Mouse (Mus musculus) right cerebral cortex, postnatal 10 days (tissue): ENCODE results near the gene Gpsm2.

ENCODE experiments used
- DNase-seq, 2 experiments: peaks; one replicate each; pipeline ENCODE4 v3.0.0; 2021; ENCODE audit warnings: low spot score in 2 of 2

Gene Gpsm2

GRCm38 (mm10) chr3:108722036-108722872, at the start of gene Gpsm2:
TSS of gene Gpsm2 (minus strand) at chr3:108722309.
- peak; percentile 98 for DNase-seq

GRCm38 (mm10) chr3:108770725-108771368, 48.7 kb upstream of the Gpsm2 start:
- DNase-seq, result peak; percentile 70 to 71

DNA sequence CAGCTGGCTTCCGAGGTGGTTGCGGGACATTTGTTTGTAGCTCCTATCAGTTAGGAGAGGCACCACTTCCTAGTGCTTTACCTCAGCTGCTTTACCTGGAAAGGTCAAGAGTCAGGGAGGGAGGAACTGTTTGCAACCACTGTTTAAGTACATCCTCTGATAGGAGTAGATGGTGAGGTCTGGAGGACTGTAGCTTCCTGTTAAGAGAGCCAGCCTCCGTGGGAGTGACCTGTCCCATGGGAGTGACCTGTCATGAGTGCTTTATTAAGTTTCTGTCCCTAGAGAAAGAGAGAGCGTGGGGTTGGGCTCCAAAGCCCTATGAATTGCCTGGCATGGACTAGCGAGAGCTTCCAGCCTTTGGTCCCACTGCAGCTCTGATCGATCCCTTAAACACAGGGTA, 47.4 kb upstream of the Gpsm2 start:
- no peak for DNase-seq

DNA sequence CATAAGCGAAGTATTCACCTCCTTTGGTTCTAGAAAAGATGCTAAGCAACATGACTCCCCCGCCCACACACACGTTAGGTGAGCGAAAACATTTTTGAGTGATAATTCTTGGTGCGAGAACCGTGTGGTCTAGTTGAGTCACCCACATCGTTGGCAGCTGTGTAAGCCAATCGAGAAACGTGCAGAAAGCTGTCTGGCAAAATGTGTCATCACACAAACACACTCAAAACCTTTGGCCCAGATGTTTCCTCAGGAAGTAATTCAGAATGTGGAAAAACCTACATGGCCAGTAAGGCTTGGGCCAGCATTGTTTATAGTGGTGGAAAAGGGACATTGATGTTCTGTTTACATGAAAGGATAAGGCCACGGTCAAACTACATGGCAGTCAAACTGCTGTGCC, 45.3 kb upstream of the Gpsm2 start:
- no peak for DNase-seq

GRCm38 (mm10) chr3:108766943-108767342, 44.8 kb upstream of the Gpsm2 start:
- no peak for DNase-seq

DNA sequence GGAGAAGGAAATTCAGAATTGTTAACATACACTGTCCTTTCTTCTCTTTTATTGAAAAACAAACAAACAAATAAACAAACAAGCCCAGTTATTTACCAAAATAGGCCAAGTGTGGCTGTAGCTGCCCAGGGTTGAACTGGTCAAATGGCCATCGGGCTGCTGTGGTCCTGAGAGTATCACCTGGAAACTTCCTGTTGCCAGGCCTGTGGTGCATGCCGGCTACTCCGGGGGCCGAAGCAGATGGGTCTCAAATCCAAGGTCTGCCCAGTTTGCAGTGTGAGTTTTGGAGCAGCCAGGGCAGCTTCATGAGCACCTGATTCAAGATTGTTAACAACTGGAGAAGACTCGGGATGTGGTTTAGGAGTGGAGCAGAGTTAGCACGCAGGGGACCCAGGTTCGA, 43.4 kb upstream of the Gpsm2 start:
- no peak for DNase-seq

DNA sequence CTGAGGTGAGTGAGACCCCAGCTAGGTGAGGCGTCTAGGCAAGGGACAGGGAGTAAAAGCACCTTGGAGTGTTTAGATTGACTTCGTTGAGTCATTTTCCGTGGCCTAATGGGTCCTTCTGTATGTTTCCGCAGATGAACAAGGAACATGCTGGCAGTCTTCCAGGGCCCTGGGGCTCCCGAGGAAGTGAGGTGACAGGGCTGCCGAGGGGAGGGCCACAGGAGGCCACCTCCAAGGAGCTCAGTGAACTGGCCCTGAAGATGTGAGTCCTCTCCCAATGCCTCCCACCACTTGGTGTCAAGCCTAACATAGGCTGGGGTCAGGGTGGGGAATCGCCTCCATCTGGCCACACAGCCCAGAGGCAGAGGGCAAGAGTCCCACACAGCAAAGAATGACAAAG, 42.9 kb upstream of the Gpsm2 start:
- no peak for DNase-seq

DNA sequence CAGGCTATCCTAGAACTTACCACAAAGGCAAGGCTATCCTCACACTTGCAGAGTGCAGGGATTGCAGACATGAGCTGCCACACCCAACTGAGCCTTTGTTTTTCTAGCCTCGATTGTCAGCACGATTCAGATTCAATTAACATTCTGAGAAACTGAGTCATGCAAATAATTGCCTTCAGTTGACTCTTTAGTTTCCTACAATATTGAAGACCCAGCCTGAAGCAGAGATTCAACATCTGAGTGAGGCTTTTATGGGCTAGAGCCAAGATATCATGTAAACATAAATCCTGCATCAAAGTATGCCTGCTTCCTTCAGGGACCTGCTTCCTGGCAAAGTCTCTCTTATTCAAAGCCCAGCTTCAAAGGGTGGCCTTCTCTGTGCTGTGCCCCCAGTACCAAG, 41.6 kb upstream of the Gpsm2 start:
- no peak for DNase-seq

GRCm38 (mm10) chr3:108762597-108763111, 40.5 kb upstream of the Gpsm2 start:
- peak; percentile 45 to 66 for DNase-seq

- DNase-seq, result no peak
Observed at GRCm38 (mm10) chr3:108759566-108760420, 37.7 kb upstream of the Gpsm2 start.

DNA sequence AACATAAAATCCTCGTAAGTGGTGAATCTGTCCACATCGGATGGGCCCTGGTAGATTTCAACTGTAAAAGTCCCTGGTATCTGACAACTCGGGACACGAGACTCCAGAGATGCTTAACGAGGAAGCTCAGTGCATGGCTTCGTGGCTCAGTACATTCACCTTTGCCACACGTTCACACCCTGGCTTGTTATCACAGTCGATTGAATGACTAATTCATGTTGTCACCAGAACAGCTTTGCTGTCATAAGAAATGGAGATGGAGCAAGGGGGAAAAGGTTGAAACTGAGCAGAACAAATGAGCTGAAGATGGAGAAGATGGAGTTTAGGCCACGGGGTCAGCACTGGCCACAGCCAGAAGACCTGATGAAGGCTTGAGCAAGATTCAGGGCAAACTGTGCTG, 35.5 kb upstream of the Gpsm2 start:
- DNase-seq, result no peak

- no peak for DNase-seq
Observed at GRCm38 (mm10) chr3:108756131-108756530, 34.0 kb upstream of the Gpsm2 start.

DNA sequence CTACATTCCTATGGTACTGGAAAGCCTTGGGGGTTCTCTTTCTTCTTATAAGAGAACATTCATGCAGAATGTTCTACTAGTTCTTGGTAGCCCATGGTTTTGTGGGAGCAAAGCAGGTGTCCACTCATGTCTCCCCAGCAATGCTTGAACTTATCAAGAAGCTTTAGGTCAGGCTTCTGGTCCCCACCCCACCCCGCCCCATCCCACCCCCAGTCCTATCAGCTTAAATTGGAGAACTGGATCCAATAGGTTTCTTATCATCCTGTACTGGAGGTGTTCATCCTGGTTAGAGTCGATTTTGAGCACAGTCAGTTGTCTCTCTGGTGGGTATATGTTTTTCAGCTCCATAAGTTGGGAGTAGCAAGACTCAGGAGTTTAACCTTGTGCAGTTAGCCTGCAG, 33.4 kb upstream of the Gpsm2 start:
- no peak for DNase-seq

- no peak for DNase-seq
Observed at GRCm38 (mm10) chr3:108754541-108754940, 32.4 kb upstream of the Gpsm2 start.

DNA sequence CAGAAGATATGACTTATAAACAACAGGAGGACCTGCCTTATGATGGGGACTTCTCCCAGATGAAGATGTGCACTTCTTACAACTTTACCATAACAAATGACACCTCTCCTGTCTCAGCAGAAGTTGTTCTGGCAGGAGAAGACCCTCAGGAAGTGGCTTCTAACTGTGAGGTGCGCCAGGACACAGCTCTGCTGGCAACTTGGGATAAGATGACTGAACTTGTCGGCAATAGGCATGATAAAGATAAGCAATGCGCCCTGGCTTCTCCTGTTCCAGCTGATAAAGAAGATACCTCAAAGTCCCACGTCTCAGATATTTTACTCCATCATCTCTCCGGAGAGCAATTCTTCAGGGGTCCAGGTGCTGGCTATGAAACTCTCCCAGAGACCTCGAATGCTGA, 29.6 kb upstream of the Gpsm2 start:
- DNase-seq, result no peak

GRCm38 (mm10) chr3:108751061-108751460, 29.0 kb upstream of the Gpsm2 start:
- no peak for DNase-seq

DNA sequence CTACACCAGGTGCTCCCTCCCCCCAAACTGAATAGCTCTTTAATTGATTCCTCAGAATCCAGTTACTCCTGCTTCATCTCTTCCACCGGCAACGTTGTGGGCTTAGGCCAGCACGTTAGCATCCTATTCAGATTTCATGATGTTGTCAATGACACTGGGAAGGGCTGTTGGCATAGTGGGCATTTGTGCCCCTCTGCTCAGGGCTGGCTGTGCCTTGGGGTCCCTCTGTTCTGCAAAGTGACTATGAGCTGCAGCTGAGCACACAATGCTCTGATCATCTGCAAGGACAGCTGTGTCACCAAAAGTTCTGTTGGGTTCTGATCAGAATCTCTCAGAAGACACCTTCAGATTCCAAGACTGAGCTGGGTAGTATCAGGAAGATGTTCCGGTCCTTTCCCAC, 22.0 kb upstream of the Gpsm2 start:
- no peak for DNase-seq

GRCm38 (mm10) chr3:108739045-108739708, 17.1 kb upstream of the Gpsm2 start, which contains the start of gene Aknad1:
TSS of gene Aknad1 (plus strand) at chr3:108739658.
- no peak for DNase-seq

- DNase-seq, result no peak
Observed at GRCm38 (mm10) chr3:108737761-108738160, 15.7 kb upstream of the Gpsm2 start.

GRCm38 (mm10) chr3:108730316-108730715, 8.2 kb upstream of the Gpsm2 start:
- no peak for DNase-seq

DNA sequence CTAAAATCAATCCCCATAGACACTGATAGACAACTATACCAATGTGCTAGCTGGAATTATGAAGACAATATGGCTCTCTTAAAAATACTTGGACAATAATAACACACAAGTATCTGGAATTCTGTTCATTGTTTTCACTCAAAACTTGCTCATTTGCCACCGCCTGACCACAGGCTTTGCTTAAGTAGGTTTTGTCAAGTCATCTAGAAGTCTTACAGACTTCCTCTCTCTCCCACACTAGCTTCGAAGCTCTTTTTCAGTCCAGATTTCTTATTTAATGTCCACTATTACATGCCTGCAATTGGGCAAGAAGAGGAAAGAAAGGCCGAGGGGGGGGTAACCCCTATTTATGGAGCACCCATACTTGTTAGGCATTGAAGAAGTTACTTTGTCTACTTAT, 5.7 kb upstream of the Gpsm2 start:
- no peak for DNase-seq

- DNase-seq, result no peak
Observed at GRCm38 (mm10) chr3:108727344-108727743, 5.2 kb upstream of the Gpsm2 start.
